Mouse (Mus musculus) cortical plate, adult 2 months (tissue): ENCODE measurements around the gene Pkd2.

Experiments
- CTCF ChIP-seq: fragments of 200-500 bp; IDR thresholded peaks from 2 replicates; pipeline ENCODE4 v1.5.1; 2011; ENCODE audit warnings: mild to moderate bottlenecking, control low read depth, low read length; ENCODE audit not compliant: insufficient read depth; ENCODE audit errors: extremely low read depth
- POLR2A ChIP-seq: fragments of 200-500 bp; IDR thresholded peaks from 2 replicates; pipeline ENCODE4 v1.6.1; 2011; ENCODE audit warnings: mild to moderate bottlenecking, low read length, control low read depth; ENCODE audit not compliant: insufficient read depth; ENCODE audit errors: extremely low read depth

DNA sequence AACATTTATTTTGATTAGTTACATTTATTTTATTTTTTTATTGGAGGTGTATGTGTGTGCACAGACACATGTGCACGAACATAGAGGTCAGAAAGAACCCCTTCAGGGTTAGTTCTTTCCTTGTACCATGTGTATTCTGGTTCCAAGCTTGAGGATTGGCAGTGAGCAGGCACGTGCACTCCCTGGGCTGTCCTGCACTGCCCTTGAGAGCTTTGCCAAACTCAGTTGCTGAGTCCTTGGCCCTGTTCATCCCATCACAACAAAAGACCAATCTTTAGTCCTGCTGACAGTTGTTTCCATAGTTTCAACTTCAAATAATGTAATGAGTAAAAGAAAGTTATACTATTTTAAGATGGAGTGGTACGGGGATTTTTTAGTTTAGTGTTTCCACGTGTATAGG, 80.1 kb downstream of the Pkd2 start:
- no peak for TF ChIP-seq POLR2A
- no peak for TF ChIP-seq CTCF
